Mouse (Mus musculus): Measurements from ENCODE around the gene Tceal8.
A peak's percentile ranks its signal among the peaks of the same experiment; 100 is the strongest.
"Not testable (repeated sequence)": the region's sequence is repeated elsewhere in the genome, so short reads cannot be mapped to it uniquely, and the experiment has no call there.

Tceal8 gene

DNA sequence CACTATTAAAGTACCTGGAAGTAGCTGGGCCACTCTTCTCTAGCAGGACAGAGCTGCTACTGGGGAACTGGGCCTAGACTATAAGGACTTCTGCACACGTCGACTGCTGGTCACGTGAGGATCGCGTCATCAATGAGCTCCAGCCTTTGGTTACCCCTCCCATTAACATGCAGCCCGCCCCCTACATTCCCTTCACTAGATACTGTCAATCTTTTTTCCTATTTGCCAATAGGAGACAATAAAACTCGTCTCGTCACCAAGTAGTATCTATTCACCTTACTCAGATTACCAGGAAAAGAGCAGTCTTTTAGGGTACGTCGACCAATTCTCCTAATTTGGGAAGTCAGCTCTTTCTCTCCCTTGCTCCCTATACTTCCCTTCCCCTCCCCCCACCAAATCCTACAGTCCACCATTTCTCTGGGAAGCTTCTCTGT is at the start of gene Tceal8:
Gene Tceal8, minus strand, starts transcription at position 225 of the 434 bp plus-strand sequence.
- DNase-seq = peak; percentile 87

DNA sequence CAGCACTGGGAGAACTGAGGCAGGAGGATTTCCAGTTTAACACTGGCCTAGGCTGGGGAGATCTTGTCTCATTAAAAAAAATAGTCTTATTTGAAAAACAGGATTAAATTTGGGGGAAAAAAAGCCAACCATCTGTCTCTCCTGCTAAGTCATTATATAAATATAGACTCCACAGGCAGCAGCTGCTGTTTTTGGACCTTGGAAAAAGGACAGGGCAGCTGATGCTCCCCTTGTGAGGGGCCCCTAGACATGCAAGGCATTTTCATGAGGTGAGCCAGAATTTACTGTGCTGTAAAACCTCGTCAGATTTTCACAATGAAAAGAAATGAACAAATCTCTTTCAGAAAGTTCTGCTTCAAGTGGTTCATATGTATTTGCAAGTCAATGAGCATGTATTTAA is 44.2 kb upstream of the Tceal8 start:
- DNase-seq = no peak

DNA sequence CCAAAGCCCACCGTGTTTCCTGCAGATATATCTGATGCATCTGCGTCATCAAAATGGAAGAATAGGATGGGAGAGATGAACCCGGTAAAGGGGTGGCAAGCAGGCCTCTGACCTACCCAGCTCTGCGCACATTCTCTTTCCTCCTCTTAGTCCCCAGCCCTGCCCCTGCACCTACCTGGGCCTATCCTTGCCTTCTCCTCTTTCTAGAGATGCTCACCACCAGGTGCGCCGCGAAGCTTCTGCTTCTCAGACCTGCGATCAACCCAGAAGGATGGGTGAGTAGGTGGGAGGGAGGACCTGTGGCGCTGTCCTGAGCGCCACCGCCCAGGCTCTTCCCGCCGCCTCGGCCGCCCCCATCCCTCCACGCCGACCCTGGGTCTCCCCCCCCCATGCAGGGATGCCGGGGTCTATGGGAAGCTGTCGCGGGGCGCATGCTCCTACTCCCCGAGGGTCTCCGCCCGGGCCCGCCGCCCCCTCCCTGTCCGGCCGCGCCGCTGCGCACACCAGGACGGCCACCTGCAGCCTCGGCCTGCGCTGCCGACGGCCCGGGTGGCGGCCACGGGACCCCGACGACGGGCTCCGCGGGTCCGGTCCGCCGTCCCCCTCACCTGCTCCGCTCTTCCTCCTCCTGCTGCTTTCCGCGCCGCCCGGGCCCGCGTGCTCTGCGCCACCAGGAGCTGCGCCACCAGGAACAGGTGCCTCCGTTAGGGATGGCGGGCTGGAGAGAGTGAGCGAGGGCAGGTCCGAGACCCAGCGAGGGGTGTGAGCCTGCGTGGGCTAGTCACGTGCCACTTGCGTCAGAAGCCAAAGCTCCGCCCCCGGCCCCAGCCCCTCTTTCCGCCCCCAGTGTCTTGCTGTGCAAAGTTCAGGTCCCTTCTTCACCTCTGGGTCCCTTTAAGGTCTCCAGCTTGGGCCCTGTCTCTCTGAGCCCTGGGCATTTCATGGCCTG is 42.9 kb upstream of the Tceal8 start, which contains the start of the genes Tceal7 and Bex1:
Gene Tceal7, plus strand, starts transcription at position 51 of the 949 bp plus-strand sequence.
Gene Bex1, minus strand, starts transcription at position 785 of the 949 bp plus-strand sequence.
- peak; percentile 30 for DNase-seq

DNA sequence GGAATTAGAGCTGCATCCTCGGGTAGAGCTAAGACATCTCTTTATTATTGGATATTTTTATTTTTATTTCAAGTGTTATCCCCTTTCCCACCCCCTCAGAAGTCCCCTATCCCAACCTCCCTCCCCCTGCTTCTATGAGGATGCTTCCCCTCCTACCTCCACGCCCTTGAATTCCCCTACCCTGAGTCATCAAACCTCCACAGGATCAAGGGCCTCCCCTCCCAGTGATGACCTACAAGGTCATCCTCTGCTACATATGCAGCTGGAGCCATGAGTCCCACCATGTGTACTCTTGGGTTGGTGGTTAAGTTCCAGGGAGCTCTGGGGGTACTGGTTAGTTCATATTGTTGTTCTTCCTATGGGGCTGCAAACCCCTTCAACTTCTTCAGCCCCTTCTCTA is 41.3 kb upstream of the Tceal8 start:
- no peak for DNase-seq

DNA sequence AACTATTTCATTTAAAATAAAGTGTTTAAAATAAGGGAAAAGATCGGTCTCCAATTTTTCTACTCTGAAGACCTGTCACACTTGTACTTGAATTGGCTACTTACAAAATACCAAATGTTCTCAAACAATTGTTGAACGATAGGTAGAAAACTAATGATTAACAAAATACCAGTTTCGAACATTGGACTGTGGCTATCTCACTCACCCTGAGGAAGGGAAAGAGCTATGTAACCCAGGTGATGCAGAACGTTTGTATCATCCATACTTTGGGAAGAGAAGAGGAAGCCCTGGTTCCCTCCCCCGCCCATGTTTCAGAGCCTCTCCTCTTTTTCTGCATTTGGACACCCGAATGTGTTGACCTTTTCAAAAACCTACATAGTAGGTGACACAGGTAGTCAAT is 32.3 kb upstream of the Tceal8 start:
- DNase-seq = no peak

DNA sequence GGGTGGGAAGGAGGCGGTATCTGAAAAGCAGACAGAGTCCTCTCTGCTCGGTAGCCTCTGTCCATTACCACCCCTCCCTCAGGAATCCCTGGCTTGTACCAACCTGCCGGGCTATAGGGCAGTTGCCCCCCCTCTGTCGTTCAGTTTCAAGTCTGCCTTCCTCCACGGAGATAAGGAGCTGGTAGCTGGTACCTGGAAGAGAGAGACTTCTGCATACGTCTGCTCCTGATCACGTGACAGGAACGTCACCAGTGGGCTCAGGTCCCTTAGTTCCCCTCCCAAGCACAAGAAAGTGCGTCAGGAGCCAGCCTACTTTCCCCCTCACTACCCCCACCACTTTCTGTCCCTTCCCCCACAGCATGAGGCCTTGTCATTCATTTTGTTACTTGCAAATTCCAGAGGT is 31.5 kb upstream of the Tceal8 start, which contains the start of gene Tceal5:
Gene Tceal5, minus strand, starts transcription at position 213 of the 403 bp plus-strand sequence.
- DNase-seq = peak; percentile 81

DNA sequence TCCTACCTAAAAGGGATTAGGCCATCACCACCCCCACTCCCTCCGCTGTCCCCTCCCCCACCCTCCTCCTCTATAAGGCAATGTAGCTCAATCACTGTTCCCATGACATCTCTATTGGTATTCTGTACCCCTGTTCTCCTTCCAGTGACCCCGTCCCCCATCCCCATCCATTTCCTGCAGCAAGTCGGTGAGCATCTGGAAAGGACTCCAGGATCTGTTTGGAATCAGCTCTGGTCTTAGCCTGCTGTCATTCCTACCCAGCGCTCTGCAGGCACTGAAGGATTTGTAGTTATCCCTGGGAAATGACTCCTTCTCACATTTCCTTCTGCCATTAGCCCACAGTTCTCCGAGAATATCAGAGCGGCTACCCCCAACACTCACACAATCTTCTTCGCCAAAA is 31.1 kb upstream of the Tceal8 start:
- no peak for DNase-seq

DNA sequence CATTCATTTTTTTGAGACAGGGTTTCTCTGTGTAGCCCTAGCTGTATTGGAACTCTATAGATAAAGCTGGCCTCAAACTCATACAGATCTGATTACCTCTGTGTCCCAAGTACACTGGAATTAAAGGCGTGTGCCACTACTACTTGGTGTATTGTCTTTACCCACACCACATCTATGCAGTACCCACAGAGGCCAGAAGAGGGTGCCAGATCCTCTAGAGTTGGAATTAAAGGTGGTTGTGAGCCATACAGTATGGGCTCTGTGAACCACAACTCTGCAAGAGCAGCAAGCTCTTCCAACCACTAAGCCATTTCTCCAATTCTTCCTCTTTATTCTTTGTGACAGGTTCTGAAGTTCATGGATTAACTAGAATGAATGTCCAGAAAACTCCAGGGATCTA is 24.7 kb upstream of the Tceal8 start:
- no peak for DNase-seq

DNA sequence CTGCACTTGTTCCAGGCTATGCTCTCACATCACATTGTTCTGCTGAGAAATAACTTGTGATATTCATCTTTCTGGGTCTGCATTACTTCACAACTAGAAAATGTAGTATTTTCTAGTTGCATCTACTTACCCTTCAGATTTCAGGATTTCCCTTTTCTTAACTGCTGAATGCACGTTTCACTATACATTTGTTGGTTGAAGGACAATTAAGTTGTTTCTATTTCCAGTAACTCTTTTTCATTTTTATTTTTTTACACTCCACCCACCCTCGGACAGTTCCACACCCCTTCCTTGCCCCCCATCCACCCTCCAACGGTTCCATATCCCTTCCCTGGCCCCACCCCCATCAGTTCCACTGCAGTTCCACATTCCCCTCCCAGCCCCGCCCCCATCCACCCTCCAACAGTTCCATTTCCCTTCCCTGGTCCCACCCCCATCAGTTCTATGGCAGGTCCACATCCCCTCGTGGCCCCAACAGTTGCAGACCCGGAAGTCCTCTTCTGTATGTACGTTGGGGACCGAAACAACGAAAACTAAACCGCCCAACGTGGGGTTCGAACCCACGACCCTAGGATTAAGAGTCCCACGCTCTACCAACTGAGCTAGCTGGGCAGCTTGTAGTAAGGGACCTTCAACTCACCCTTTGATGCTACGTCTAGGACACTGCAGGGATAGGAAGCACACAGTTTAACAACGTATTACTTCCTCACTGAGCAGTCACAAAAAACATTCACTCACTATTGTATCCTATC is 23.2 kb upstream of the Tceal8 start:
- DNase-seq = no peak

DNA sequence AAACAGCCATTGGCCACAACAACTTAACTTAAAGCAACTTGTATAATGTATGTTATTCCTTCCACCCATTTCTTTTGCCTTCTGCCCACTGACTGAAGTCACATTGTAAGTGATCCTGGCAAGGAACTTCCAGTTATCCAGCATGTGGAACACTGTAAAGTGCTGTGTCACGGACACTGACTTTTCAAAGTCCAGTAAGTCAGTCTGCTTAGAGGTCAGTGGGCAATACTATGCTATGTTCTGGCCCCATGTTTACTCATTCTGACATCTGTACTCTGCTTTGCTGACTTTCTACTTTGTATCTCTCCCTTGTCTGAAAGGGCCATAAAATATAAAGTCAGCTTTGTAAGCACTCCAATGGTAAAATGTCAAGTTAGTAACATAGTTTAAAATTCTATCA is 11.0 kb upstream of the Tceal8 start:
- DNase-seq = no peak

DNA sequence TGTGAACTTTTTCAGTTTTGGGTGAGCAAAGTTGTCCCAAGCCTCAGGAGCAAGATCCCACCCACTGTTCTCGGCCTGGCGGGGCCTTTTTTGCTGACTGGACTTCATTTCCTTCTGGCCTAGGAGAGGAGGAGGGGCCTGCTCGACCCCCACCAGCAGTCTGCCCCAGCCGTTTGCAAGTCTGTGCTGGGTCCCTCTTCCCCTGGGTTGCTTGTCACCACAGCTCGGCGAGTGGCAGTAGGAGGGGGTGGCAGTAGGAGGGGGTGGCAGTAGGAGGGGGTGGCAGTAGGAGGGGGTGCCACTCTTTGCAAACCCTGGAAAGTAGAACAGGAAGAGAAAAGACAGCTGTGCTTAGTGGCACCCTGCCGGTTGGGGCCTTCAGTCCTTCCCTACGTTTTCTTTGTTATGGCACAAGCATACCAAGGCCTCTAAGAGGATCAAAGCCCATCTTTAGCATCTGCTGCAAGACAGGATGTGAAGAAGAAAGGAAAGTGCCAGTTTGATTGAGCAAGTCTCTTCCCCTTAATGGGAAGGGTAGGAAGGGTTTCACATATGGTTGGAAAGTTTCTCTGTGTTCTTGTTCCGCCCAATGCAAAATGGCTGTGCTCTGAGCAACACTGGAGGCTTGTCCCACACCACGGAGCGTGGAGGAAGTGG is 8.9 kb upstream of the Tceal8 start:
- DNase-seq = no peak

DNA sequence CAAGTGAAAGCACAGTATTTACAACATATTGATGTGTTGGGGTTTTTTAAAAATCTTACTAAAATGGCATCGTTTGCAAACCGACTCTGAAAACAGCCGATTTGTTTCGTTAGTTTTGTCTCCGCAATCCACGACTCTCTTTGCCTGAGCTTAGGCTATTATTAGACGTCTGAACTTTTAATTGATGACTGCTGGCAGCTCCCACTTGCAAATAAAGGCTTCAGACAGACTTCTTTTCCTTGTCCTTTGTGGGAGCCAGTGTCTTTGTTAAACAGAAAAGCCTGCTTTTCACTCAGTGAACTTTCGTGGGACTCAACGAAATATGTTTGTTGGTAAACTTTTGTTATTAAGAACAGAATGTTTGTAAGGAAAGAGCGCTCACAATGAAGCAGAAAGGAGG is 644 bp upstream of the Tceal8 start:
- peak; percentile 5 for DNase-seq

DNA sequence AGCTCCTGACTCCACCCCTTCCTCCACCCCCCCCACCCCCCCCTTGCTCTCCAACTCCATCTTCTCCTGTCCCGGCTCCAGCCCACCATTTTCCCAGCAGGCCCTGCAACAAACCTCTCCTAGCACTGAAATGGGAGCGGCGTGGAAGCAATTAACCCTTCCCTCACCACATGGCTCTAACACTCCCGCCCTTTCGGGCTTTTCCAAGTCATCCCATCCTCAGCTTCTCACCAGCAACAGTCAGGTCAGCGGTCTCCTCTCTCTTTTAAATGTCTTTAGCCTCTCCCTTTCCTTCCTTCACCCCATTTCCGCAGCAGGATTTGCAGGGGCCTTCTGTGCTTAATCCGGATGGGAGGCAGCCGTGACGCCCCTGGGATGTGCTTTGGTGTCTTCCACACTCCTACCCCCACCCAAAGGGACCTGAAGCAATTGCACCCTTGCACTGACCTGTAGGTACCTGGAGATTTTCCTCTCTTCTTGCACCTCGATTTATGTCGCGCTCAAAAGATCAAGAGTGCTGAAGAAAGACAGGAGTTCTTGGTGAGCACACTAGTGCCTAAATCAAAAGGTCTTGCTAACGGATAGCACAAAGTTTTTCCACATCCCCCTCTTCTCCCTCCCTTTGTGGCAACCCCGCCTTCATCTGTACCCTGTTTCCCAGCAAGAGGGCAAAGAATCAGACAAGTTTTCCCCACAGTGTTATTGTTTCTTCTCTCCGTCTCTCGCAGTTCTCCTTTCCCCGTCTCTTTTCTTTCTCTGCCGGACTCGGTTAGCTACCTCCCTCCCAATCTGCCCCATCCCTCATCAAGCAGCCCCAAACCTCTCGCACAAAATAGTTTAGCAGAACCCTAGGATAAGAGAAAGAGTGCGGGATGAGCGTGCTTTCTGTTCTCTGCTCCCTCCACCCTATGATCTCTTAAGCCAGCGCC is 689 bp downstream of the Tceal8 start:
- DNase-seq = peak; percentile 72

DNA sequence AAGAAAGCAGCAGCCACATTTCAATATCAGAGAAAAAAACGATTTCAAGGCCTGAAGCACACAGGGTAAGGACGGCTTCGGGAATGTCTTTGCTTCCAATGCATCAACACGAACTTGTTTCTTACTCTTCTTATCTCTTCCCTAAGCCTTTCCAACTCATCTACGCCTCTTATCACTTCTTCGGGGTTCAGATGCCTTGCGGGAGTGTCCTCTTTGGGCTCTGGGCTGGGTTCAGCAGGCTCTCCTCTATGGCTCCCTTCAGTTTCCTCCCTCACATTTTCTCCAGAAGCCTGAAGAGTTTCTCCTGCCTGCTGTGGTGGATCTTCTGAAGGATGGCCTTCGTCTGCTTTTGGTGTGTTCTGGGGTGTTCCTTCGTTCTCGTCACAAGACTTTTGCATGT is 1.5 kb downstream of the Tceal8 start:
- no peak for DNase-seq

DNA sequence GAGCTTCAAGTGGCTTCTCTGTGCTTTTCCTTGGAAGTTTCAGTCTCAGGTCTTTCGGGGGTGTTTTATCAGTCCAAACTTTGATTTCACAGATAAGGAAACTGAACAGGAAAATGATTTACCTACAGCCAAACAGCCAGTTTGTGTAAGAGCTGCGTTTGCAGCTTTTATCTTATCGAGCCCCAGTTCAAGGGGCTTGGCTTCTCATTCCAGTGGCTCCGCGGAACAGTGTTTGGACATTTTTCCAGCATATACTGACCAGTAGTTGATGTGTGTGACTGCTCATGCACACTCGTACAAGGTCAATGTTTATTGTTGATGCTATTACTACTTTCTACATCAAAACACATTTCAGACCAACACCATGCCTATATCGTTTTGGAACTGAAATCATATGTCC is 27.9 kb downstream of the Tceal8 start:
- DNase-seq = no peak

DNA sequence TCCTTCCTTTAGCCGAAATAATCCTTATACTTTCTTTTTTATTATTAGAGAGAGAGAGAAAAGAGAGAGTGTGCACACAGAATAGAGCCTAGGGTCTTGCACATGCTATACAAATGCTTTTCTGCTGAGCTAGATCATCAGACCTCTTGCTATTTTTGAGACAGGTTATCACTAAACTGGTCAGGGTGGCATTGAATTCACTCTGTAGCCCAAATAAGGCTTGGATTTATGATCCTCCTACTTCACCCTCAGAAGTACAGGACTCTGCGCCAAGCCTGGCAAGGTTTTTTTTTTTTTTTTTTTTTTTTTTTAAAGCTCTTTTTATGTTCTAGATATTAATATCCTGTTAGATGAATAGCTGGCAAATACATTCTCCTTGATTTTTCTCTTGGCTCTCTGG is 28.4 kb downstream of the Tceal8 start:
- DNase-seq = no peak

DNA sequence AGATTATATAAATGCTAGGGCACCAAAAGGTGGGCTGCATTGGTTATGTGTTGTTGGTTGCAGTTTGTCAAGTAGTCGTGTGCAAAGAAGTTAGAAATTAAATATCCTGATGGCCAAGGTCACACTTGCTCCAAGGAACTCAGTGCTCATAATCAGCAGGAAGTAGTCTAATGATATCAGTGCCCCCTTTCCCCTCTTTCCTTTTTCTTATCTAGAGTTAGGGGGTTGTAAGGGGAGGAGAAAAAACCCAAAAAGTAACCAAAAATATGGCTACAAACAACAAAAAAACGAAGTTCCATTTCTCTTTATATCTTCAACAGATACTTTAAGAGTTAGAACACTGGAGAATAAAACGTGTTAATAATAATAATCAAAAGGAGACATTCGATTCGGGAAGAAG is 30.8 kb downstream of the Tceal8 start:
- DNase-seq = no peak

DNA sequence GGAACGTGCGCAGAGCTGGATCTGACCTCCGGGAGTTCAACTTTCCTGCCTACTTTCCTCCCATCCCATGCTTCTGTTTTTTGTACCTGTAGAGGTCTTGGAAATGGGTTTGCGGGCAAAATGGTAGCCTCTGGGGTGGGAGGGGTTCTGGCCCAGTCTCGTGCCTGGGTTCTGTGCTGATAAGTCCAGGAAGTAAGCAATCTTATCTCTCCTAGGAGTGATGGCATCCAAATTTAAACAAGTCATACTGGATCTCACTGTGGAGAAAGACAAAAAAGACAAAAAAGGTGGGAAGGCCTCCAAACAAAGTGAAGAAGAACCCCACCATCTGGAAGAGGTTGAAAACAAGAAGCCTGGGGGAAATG is 32.5 kb downstream of the Tceal8 start:
- not testable (repeated sequence) for DNase-seq

DNA sequence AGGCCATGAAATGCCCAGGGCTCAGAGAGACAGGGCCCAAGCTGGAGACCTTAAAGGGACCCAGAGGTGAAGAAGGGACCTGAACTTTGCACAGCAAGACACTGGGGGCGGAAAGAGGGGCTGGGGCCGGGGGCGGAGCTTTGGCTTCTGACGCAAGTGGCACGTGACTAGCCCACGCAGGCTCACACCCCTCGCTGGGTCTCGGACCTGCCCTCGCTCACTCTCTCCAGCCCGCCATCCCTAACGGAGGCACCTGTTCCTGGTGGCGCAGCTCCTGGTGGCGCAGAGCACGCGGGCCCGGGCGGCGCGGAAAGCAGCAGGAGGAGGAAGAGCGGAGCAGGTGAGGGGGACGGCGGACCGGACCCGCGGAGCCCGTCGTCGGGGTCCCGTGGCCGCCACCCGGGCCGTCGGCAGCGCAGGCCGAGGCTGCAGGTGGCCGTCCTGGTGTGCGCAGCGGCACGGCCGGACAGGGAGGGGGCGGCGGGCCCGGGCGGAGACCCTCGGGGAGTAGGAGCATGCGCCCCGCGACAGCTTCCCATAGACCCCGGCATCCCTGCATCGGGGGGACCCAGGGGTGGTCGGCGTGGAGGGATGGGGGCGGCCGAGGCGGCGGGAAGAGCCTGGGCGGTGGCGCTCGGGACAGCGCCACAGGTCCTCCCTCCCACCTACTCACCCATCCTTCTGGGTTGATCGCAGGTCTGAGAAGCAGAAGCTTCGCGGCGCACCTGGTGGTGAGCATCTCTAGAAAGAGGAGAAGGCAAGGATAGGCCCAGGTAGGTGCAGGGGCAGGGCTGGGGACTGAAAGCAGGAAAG is 33.1 kb downstream of the Tceal8 start, which contains the start of gene Bex4:
Gene Bex4, plus strand, starts transcription at position 170 of the 813 bp plus-strand sequence.
- peak; percentile 20 for DNase-seq

DNA sequence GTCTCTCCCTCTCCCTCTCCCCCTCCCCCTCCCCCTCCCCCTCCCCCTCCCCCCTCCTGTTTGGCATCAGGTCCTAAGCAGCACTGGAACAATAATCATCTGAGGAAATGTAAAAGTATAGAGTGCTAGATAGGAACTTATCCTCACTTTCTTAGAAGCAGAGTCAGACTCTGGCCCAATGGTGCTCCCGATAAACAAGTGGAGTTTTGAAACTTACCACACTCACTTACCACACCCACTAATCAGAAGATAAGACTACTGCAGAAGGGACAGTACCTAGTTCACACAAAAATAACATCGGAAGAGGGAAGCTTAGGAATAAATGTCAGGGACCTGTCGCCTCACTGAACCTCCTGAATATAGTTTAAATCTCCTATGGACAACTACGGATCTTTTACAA is 36.6 kb downstream of the Tceal8 start:
- no peak for DNase-seq

DNA sequence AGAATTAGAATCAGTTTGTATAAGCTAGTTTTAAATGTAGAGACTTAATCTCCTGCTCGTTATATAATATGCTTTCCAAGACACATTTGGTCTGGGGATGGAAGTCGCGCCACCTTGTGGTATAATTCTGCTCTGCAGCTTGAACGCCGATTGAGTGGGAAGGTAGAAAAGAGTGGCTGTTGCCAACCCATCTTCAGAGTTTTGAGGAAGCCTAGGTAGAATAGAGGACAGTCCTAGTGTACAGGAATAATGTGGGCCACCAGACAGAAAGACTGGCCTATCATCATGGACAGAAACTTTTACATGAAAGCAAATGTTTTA is 44.4 kb downstream of the Tceal8 start:
- DNase-seq = peak; percentile 48
